Mouse (Mus musculus): ENCODE data around the gene Ccdc154.

DNA sequence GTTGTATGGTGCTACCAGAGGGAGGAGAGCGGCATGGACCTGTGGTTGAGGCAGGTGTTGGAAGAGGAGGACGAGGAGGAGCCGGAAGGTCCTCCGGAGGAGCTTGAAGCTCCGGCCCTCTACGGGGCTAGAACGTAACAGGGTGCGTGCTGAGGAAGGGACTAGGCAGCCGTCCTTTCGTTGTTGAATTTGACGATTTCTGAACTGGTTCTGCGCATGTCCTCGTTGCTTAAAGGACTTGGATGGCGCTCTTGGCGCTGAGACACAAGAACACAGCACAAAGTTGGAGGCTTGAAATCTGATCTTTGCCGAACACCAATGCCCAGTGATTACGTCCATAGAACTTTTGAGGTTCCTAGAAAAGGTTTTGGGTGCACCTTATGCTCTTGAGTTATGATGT is 22.7 kb downstream of the Ccdc154 start:
- TF ChIP-seq GATA1 (IDR thresholded peaks at IDR 0.05; ENCODE audit: borderline replicate concordance, low read length): no peak
- no peak for TF ChIP-seq FLI1 (IDR thresholded peaks at IDR 0.05; ENCODE audit: low read length)

Data from megakaryocyte, embryonic 14.5 days (primary cell).